Mouse (Mus musculus): ENCODE measurements around the gene Ubtd1. TPM values are rescaled to one million over a fixed set of nuclear protein-coding genes. Genes with fewer than 3 reads are reported as not detected.

Ubtd1 gene
- polyA plus RNA-seq, 1 experiment from 2014 or later: 12.8 TPM

- WGBS: 55% methylated on average over 1 of the region's 1 CpGs
- Histone ChIP-seq H3K9ac (no peak overlapping the region), H3K27me3 (replicated peaks) (no peaks in the 10 kb centered on the region), H3K4me2 (no peak overlapping the region), H3K4me1 (peaks cover 73% of the 10 kb centered on the region), H3K4me3 (no peak overlapping the region), H3K9me3 (no peaks in the 10 kb centered on the region), H3K36me3 (no peaks in the 10 kb centered on the region), H3K27ac (replicated peaks) (no peak overlapping the region)
- no peak for ATAC-seq (ENCODE audit: extremely low read depth, insufficient number of reproducible peaks, low FRiP score, low TSS enrichment)
Measured at GRCm38 (mm10) chr19:41995483-41995882, 13.9 kb downstream of the Ubtd1 start.

DNA sequence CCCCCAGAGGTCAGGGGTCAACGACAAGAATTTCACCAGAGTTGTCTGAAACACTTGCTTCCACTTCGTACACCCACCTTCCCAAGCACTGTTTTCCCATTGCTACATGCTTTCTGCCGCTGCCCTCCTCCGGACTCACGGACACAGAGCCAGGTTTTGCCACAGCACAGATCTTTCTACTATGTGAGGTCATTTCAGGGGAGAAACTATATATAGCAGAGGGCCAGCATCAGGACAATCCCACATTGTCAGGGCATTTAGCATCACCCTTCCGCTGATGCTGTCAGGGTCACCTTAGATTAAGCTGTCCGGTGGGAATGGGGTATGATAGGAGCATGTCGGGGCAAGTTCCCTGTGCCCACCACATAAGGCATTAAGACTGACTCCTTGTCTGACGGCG is 15.5 kb downstream of the Ubtd1 start:
- Histone ChIP-seq H3K27ac (replicated peaks) (peak overlapping the region; percentile 46), H3K27me3 (replicated peaks) (no peaks in the 10 kb centered on the region), H3K9me3 (no peaks in the 10 kb centered on the region), H3K9ac (peak overlapping the region; percentile 25), H3K36me3 (no peaks in the 10 kb centered on the region), H3K4me2 (peak overlapping the region; percentile 13; the same call in 1 of the 2 replicates), H3K4me1 (peaks cover 76% of the 10 kb centered on the region), H3K4me3 (no peak overlapping the region)
- 39% methylated on average over 10 of the region's 10 CpGs for WGBS
- ATAC-seq (ENCODE audit: extremely low read depth, insufficient number of reproducible peaks, low FRiP score, low TSS enrichment): no peak

- Histone ChIP-seq H3K9ac (no peak overlapping the region), H3K9me3 (no peaks in the 10 kb centered on the region)
Measured at GRCm38 (mm10) chr19:41998770-41999548, 17.4 kb downstream of the Ubtd1 start.

DNA sequence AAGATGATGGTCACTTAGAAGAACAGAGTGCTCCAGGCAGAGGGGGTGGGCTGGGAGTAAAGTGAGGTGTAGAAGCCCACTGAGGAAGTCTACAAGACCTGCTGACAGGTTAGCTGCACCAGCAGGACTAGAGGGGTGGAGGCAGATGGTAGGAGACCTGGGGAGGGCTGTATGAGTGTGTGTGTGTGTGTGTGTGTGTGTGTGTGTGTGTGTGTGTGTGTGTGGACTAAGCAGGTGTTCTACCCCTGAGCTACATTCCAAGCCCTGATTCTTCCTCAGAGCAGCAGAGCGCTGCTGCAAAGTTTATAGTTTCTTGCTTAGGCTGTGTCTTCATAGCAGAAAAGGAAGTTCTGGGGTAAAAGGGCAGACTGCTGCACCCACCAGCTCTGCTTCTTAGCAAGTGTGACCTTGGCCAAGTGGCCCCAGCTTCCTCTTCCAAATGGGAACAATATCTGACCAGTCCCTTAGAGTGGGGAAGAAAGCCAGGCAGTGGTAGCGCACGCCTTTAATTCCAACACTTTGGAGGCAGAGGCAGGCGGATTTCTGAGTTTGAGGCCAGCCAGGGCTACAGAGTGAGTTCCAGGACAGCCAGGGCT is 18.2 kb downstream of the Ubtd1 start:
- Histone ChIP-seq H3K4me1 (peaks cover 73% of the 10 kb centered on the region), H3K27me3 (replicated peaks) (no peaks in the 10 kb centered on the region), H3K4me3 (no peak overlapping the region), H3K4me2 (no peak overlapping the region), H3K9ac (no peak overlapping the region), H3K9me3 (no peaks in the 10 kb centered on the region), H3K36me3 (no peaks in the 10 kb centered on the region), H3K27ac (replicated peaks) (peak overlapping the region; percentile 58)
- ATAC-seq (ENCODE audit: extremely low read depth, insufficient number of reproducible peaks, low FRiP score, low TSS enrichment): no peak
- WGBS: 71% methylated on average over 4 of the region's 4 CpGs

More at GRCm38 (mm10) chr19:41998770-41999548, 17.4 kb downstream of the Ubtd1 start:
- Histone ChIP-seq H3K27ac (replicated peaks) (peak overlapping the region; percentile 58), H3K27me3 (replicated peaks) (no peaks in the 10 kb centered on the region), H3K4me1 (peaks cover 68% of the 10 kb centered on the region), H3K4me2 (no peak overlapping the region), H3K36me3 (no peaks in the 10 kb centered on the region), H3K4me3 (no peak overlapping the region)
- ATAC-seq (ENCODE audit: extremely low read depth, insufficient number of reproducible peaks, low FRiP score, low TSS enrichment): no peak
- WGBS: 70% methylated on average over 9 of the region's 9 CpGs

GRCm38 (mm10) chr19:42000446-42000958 is 18.9 kb downstream of the Ubtd1 start:
- Histone ChIP-seq H3K27me3 (replicated peaks) (no peaks in the 10 kb centered on the region), H3K4me1 (peaks cover 75% of the 10 kb centered on the region), H3K9ac (peak overlapping the region; percentile 58; the same call in 1 of the 2 replicates), H3K4me2 (no peak overlapping the region), H3K9me3 (no peaks in the 10 kb centered on the region), H3K27ac (replicated peaks) (peak overlapping the region; percentile 58), H3K4me3 (no peak overlapping the region), H3K36me3 (no peaks in the 10 kb centered on the region)
- 33% methylated on average over 4 of the region's 4 CpGs for WGBS
- no peak for ATAC-seq (ENCODE audit: extremely low read depth, insufficient number of reproducible peaks, low FRiP score, low TSS enrichment)

GRCm38 (mm10) chr19:42001253-42001980 is 19.9 kb downstream of the Ubtd1 start:
- peaks cover 75% of the 10 kb centered on the region for H3K4me1 ChIP-seq
- WGBS: 85% methylated on average over 12 of the region's 12 CpGs
- ATAC-seq (ENCODE audit: extremely low read depth, insufficient number of reproducible peaks, low FRiP score, low TSS enrichment): no peak

DNA sequence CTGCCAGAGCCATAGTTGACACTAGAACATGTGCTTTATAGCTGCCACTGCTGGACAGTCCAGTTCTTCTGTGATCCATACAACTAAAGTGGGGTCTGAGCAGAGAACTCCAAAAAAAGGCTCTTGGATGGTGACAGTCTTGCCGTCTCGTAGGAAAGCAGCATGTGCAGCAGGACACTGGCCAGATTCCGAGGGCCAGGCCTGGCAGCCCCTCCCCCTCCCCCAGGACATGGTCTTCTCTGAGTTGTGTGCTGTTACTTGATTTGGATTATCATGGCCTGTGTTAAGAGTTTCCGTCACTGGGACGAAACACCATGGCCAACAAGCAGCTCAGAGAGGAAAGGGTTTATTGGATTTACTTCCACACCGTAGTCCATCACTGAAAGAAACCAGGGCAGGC is 22.7 kb downstream of the Ubtd1 start:
- no peak overlapping the region for H3K9ac ChIP-seq
- H3K4me1 ChIP-seq: peaks cover 77% of the 10 kb centered on the region
- 29% methylated on average over 6 of the region's 6 CpGs for WGBS
- H3K9me3 ChIP-seq: no peaks in the 10 kb centered on the region
- no peaks in the 10 kb centered on the region for H3K27me3 ChIP-seq (replicated peaks)
- no peak overlapping the region for H3K4me3 ChIP-seq
- peak overlapping the region; percentile 63 for H3K27ac ChIP-seq (replicated peaks)
- H3K4me2 ChIP-seq: no peak overlapping the region
- no peak for ATAC-seq (ENCODE audit: extremely low read depth, insufficient number of reproducible peaks, low FRiP score, low TSS enrichment)
- no peaks in the 10 kb centered on the region for H3K36me3 ChIP-seq

More at GRCm38 (mm10) chr19:42001253-42001980, 19.9 kb downstream of the Ubtd1 start:
- no peaks in the 10 kb centered on the region for H3K36me3 ChIP-seq
- no peaks in the 10 kb centered on the region for H3K9me3 ChIP-seq
- H3K4me3 ChIP-seq: no peak overlapping the region
- peak overlapping the region; percentile 58 for H3K27ac ChIP-seq (replicated peaks)
- H3K4me2 ChIP-seq: no peak overlapping the region
- no peak overlapping the region for H3K9ac ChIP-seq
- H3K27me3 ChIP-seq (replicated peaks): no peaks in the 10 kb centered on the region

DNA sequence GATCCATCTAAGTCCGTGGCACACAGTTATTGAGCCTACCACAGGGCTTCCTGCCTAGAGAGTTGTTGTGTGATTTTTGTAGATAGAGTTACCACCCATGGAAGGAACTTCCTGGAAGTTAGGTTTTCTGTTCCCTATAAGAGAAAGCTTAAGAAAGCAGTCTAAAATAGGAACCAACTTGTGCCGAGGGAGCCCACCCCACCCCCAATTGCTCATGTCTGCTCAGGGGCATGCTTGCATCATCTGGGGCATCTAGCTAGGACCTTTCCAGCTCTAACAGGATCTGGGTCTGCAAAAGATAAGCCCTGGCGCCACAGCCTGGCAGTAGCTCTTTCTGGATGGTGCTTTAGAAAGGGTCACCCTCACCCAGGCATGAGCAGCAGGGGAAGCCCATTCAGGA is 24.1 kb downstream of the Ubtd1 start:
- no peaks in the 10 kb centered on the region for H3K36me3 ChIP-seq
- peaks cover 68% of the 10 kb centered on the region for H3K4me1 ChIP-seq
- H3K27ac ChIP-seq (replicated peaks): peak overlapping the region; percentile 37; the same call in 1 of the 2 replicates
- WGBS: 45% methylated on average over 3 of the region's 3 CpGs
- no peak overlapping the region for H3K9ac ChIP-seq
- no peak overlapping the region for H3K4me3 ChIP-seq
- H3K27me3 ChIP-seq (replicated peaks): no peaks in the 10 kb centered on the region
- no peak for ATAC-seq (ENCODE audit: extremely low read depth, insufficient number of reproducible peaks, low FRiP score, low TSS enrichment)
- H3K4me2 ChIP-seq: no peak overlapping the region
- H3K9me3 ChIP-seq: no peaks in the 10 kb centered on the region

DNA sequence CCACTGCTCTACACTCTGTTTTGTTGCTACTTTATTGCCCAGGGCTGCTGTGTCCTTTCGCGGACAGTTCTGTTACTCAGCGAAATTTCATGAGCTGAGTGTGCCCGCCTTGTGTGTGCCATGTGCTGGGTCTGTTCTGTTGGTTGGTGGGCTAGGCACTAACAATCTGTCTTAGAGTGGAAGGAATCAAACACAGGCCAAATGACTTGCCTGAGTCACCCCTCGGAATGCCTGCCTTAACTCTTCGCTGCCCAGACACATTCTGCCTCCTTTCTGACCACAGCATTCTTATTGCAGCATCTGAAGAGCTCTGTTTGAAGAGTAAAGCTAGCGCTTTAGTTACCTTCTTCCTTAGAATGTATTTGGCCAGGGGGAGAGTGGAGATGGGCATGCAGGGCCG is 25.0 kb downstream of the Ubtd1 start:
- ATAC-seq (ENCODE audit: extremely low read depth, insufficient number of reproducible peaks, low FRiP score, low TSS enrichment): no peak
- Histone ChIP-seq H3K4me3 (no peak overlapping the region), H3K9ac (peak overlapping the region; percentile 34; the same call in 1 of the 2 replicates), H3K27ac (replicated peaks) (no peak overlapping the region), H3K4me2 (no peak overlapping the region), H3K9me3 (no peaks in the 10 kb centered on the region), H3K4me1 (peaks cover 66% of the 10 kb centered on the region), H3K36me3 (no peaks in the 10 kb centered on the region), H3K27me3 (replicated peaks) (no peaks in the 10 kb centered on the region)
- WGBS: 68% methylated on average over 8 of the region's 8 CpGs

- WGBS: 47% methylated on average over 3 of the region's 3 CpGs
- Histone ChIP-seq H3K27ac (replicated peaks) (peak overlapping the region; percentile 65), H3K27me3 (replicated peaks) (no peaks in the 10 kb centered on the region), H3K4me2 (no peak overlapping the region), H3K36me3 (no peaks in the 10 kb centered on the region), H3K4me3 (no peak overlapping the region), H3K9me3 (no peaks in the 10 kb centered on the region), H3K9ac (0 out of 2 replicates have a peak overlapping the region, but pooled peaks have one; percentile 12), H3K4me1 (peaks cover 66% of the 10 kb centered on the region)
- ATAC-seq (ENCODE audit: extremely low read depth, insufficient number of reproducible peaks, low FRiP score, low TSS enrichment): no peak
Measured at GRCm38 (mm10) chr19:42008586-42008985, 27.0 kb downstream of the Ubtd1 start.

DNA sequence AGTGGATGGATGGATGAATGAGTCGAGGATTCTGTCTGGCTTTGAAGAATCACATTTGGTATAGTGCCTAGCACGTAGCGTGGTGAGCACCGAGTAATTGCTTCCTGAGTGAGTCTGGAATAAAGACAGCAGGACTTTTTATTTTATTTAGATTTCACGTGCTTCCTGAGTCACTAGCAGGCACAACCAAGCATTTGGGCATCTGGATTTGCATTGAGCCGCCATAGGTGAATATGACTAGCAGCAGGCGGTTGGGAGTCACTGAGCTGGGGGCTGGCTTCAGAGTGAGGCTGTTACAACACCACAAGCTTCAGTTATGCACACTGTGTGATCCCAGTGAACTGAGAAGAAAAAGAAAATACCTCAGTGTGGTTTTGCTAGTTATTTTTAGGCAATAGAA is 27.5 kb downstream of the Ubtd1 start:
- no peak for ATAC-seq (ENCODE audit: extremely low read depth, insufficient number of reproducible peaks, low FRiP score, low TSS enrichment)
- 55% methylated on average over 7 of the region's 7 CpGs for WGBS

More for the DNA sequence above, 27.5 kb downstream of the Ubtd1 start:
- Histone ChIP-seq H3K4me2 (no peak overlapping the region), H3K9me3 (no peaks in the 10 kb centered on the region), H3K4me1 (peaks cover 62% of the 10 kb centered on the region), H3K36me3 (no peaks in the 10 kb centered on the region), H3K27me3 (replicated peaks) (no peaks in the 10 kb centered on the region), H3K27ac (replicated peaks) (peak overlapping the region; percentile 65), H3K4me3 (no peak overlapping the region), H3K9ac (0 out of 2 replicates have a peak overlapping the region, but pooled peaks have one; percentile 12)
